Mouse (Mus musculus) mature B cell (primary cell): ENCODE data around the gene Hlcs.

Experiments used
- in situ Hi-C: fragments of 300-500 bp; cut with MboI; formaldehyde crosslinking; loops from 2 replicates; pipeline ENCODE4 v1.14.3; 2019

Gene Hlcs

GRCm38 (mm10) chr16:94246976-94247375 is 66.4 kb downstream of the Hlcs start:
- in situ Hi-C loops, result no loop called here

DNA sequence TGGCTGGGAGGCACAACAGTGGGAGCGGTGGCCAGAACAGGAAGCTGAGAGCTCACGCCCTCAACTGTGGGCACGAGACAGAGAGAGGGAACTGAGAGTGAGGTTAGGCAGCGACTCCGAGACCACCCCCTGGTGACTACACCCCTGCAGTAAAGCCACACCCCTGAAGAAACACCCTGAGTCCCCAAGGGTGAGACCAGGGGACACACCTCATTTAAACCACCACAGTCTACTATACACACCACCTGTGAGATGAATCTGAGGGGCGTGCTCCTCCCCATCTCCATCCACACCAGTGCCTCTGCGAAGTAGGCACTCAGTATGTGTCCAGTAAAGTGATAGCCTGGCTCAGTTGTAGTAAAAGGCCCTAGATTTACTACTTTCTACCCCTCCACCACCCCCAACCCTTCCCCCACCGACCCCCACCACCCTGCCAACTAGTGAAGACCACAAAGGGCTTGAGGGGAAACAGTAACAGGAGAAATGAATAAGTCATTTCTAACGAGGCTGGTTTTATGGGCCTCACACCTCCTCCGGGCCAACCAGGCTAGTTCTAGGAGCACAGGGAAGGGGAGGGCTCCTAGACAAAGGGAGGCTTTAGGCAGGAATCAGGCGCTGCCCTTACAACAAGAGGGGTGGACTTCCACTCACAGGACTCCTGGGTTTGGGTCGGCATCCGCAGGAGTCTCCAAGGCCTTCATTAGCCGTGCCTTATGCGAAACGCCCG is 67.2 kb downstream of the Hlcs start:
- in situ Hi-C loops, result no loop called here

DNA sequence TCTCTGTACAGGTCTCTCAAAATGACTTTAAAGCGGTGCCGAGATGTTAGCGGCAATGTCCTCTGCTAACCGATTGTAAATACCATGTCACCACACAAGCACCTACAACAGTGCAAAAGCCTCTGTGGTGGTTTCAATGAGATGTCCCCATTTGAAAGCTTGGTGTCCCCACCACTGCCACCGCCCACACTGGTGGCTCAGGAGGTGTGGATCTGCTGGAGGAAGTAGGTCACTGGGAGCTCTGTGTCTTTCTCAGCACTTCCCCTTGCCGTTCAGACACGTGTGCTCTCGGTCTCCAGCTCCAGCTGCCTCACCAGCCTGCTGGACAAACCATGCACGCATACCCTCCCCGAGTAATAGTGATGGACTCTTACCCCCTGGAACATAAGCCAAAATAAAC is 72.2 kb downstream of the Hlcs start:
- in situ Hi-C loops, result no loop called here

DNA sequence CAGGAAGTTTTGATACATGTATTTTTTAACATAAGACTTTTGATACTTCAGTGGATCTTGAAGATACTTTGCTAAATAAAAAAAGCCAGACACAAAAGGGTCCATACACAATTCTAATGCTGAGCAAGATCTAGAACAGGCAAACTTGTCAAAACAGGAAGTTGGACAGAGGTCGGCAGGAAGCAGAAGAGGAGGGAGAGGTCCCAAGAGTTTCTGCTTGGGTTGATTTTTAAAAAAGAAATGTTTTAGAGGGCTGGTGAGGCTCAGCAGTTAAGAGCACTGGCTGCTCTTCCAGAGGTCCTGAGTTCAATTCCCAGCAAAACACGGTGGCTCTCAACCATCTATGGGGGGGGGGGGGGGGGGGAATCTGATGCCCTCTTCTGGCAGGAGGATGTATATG is 73.2 kb downstream of the Hlcs start:
- in situ Hi-C loops, result no loop called here

- in situ Hi-C loops, result no loop called here
Measured at GRCm38 (mm10) chr16:94239567-94239966, 73.8 kb downstream of the Hlcs start.

DNA sequence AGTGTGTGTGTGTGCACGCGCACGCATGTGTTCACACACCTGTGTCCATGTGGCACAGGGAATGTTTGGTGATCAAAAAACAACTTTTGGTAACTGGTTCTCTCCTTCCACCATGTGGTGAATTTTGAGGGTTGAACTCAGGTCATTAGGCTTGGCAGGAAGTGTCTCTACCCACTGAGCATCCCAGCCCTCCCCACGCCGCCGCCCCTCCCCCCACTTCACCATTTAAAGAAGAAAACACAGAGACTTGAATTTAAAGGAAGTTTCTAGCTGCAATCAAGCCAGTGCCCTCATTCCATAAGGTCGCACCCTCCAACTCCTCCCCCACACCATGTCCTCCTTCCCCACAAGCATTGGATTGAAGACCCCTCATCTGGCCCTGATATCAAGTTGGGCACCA is 74.2 kb downstream of the Hlcs start:
- in situ Hi-C loops, result no loop called here

- in situ Hi-C loops, result no loop called here
Measured at GRCm38 (mm10) chr16:94237130-94237484, 76.3 kb downstream of the Hlcs start.

DNA sequence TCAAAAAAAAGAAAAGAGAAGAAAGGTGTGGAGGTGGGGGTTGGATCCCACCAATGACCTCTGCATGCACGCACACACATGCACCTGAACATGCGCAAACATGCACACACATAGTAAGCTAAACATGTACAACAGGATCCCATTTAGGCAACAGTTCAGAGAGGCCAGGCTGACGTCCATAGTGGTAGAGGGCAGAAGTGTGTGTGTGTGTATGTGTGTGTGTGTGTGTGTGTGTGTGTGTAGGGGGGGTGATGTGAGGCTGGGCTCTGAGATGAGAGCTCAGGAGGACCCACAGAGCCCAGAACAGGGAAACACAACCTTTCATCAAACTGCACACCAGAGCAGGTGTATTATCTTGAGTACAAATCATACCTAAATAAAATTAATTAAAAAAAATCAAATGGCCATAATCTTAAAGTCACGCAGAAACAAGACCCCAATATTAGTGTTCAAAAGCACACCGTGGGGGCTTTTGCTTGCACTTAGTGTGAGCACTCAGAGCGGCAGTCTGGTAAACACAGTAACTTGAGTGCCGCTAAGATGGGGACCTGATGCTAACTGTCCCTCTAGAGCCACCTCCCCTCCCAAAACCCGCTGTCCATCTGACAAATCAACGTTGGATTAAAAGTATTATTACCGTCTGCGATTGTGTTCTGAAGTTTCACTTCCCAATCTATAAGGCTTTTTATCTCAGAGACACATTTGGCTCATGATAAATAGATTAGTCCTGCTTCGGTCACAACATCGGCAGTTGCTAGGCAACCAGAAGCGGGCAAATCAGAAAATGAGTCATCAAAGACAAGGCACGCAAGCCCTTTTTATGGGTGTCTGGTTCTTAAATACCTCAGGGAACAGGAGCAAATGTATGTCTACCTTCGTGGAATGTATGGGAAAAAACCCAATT is 76.9 kb downstream of the Hlcs start:
- in situ Hi-C loops, result no loop called here

- in situ Hi-C loops, result no loop called here
Measured at GRCm38 (mm10) chr16:94235718-94236117, 77.7 kb downstream of the Hlcs start.

DNA sequence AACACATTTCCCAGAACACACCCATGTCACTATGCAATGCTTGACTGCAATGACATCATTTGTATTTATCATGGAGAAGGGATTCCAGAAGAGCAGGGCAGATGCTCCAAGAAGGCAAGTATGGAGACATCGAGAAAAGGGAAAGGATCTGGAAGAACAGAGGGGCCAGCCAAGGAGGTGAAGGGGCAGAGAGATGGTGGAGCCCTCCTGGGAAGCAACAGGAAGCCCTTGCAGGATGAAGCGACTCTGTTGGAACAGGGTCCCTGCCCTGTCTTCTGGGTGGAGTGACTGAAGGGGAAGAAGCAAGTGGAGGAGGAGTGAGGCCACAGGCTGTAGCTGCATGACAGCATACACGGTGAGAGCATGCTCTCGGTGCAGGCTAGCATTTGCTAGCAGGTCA is 79.2 kb downstream of the Hlcs start:
- in situ Hi-C loops, result no loop called here

GRCm38 (mm10) chr16:94230909-94231575 is 82.3 kb downstream of the Hlcs start:
- in situ Hi-C loops, result no loop called here

GRCm38 (mm10) chr16:94230499-94230898 is 82.9 kb downstream of the Hlcs start:
- in situ Hi-C loops, result no loop called here

DNA sequence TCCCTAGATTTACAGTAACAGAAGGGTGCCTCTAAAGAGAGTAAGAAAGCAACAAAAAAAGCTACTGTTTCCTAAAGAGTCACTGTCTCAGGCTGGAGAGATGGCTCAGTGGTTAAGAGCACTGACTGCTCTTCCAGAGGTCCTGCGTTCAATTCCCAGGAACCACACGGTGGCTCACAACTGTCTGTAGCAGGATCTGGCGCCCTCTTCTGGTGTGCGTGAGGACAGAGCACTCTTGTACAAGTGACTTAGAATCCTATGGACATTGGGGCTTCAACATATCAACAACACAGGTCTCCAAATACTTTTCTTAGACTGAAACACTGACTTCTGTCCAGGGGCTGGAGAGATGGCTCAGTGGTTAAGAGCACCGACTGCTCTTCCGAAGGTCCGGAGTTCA is 83.5 kb downstream of the Hlcs start:
- in situ Hi-C loops, result no loop called here

DNA sequence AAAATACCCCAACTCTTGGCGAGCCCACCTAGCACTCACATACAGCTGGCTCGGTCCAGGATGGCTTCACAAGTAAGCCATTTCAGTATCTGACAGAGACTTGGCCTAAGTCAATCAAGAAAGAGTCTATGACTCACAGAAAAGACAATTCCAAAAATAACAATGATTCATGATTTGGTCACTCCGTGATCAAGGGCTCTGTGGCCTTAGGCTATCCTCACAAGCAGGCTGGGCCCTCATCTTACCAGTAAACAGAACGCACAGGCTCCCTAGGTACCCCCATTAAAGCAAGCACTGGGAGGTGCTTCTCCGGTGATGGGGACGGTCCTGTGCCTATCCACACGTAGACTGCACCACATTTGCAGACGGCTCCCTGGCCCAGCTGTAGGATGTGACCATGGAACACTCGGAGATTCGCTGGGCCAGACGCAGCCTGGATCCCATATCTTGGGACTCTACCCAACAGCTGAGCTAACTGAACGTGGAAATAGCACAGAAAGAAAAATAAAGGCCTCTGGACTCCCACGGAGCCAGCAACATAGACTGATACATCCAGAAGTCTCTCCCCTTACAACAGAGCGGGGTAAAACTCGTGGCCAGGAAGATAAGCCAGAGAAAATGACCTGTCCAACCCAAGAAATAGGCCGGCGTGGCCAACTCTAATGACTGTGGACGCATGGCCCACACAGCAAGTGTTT is 84.4 kb downstream of the Hlcs start:
- in situ Hi-C loops, result no loop called here

DNA sequence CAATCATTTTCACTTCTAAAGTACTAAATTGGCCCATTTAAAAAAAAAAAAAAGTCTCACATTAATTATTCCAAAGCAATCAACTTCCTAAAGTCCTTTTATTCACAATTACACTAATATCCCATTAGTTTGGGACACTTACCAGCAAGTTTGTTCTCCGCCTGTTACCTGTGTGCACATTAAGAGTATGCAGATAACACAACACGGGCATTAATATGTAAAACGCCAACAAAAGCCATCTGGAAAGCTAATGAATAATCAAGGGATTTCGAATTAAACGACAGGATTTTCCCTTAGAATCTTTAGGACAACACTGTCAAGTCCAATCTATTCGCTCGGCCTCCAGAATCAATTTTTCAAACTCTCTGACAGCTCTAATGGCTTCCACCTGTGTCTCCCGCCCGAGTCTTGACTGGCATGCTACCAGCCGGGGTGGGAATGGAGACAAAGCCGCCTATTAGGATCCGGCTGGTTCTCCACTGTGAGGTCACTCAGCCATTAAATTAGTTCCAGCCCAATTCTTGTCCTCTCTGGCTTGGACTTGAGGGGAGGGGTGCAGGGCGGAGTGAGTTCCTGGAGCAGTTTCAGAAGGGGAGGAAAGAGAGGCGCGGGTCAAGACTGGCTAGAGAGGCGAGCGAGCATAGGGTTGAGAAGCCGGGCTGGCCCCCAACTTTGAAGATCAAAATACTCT is 85.9 kb downstream of the Hlcs start:
- in situ Hi-C loops, result no loop called here

DNA sequence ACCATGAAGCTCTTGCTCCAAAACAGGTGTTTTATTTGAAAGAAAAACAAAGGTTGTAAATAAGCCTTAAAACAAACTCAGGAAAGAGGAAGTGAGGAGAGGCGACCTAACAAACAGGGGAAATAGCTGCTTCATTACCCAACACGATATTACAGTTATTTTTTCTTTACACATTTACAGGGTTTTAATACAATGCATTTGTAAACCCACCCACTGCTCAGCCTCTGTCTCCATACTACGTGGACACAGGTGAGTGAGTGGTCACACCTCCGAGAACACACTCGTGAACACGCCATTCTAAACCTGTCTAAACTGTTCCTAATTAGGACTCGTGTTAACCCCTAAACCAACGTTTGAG is 90.0 kb downstream of the Hlcs start:
- in situ Hi-C loops, result no loop called here

DNA sequence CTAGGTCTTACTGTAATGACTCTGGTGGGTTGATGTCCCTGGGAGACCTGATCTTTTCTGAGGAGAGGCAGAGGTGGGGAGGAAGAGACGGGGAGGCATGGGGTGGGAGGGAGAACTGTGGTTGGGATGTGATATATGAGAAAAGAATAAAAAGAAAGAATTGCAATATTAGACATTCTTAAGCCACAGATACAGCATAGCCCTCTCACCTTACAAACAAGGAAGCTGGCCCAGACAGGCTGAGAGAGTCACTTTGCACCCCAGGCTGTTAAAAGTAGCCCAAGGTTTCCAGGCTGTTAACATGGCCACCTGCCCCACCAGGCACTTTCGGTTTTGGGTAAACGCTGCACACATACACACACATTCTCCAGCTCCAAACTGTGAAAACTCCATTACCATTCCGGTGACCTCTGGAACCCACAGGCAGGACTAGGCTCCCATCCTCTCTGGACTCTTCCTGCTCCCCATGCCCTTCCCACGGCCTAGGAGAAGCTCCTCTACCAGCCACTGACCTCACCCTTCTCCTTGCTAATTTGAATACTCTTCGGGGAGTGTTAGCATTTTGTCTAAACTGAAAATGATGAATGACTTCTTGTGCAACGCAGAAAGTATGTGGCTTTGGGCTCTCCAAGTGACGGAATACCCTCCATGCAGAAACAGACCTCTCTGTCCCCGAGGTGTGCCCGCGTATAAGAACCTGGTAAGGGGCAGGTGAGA is 90.6 kb downstream of the Hlcs start:
- in situ Hi-C loops, result no loop called here

- in situ Hi-C loops, result no loop called here
Measured at GRCm38 (mm10) chr16:94210689-94211357, 102.5 kb downstream of the Hlcs start.

GRCm38 (mm10) chr16:94209626-94210025 is 103.7 kb downstream of the Hlcs start:
- in situ Hi-C loops, result no loop called here

DNA sequence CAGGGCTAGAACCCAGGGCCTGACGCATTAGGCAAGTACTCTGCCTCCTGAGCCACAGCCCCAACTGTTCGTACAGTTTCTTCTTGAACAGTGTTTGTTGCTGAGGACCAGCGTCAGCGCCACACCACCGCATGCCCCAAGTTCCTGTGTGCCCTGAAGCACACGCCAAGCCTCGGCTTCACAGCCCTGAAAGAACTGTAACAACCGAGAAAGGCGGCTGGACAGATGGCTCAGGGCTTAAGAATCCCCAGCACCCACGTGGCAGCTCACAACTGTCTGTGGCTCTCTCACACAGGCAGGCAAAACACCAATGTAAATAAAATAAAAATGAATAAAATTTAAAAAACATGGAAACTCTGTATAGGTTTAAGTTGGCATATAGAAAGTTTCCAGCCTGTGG is 104.5 kb downstream of the Hlcs start:
- in situ Hi-C loops, result no loop called here
